Mouse (Mus musculus) lung, embryonic 16.5 days (tissue): ENCODE measurements around the gene Rsph3b. TPM values are rescaled to one million over a fixed set of nuclear protein-coding genes. Genes with fewer than 3 reads are reported as not detected.
A peak's percentile ranks its signal among the peaks of the same experiment; 100 is the strongest.

Source experiments
- ATAC-seq: fragments of 200-750 bp; cut with Nextera tagmentation; 2 replicates; pipeline ENCODE4 v1.8.0; 2017; ENCODE audit warnings: low read depth, mild to moderate bottlenecking, moderate library complexity
- H3K27ac ChIP-seq: fragments of 300-500 bp; sonication (generic); 2 replicates; pipeline ENCODE4 v1.5.1; 2014; ENCODE audit warnings: mild to moderate bottlenecking, control low read depth, low read length
- H3K27me3 ChIP-seq: fragments of 300-500 bp; sonication (generic); 2 replicates; pipeline ENCODE4 v1.6.1; 2014; ENCODE audit warnings: low read depth, low read length, mixed read lengths; ENCODE audit not compliant: control insufficient read depth, insufficient read depth
- H3K36me3 ChIP-seq: fragments of 300-500 bp; sonication (generic); 2 replicates; pipeline ENCODE4 v1.6.1; 2014; ENCODE audit warnings: low read length; ENCODE audit not compliant: control insufficient read depth, insufficient read depth
- H3K4me1 ChIP-seq: fragments of 300-500 bp; sonication (generic); replicated peaks from 2 replicates; pipeline ENCODE4 v1.6.1; 2014; ENCODE audit warnings: low read length, mixed read lengths; ENCODE audit not compliant: control insufficient read depth, insufficient read depth
- H3K4me2 ChIP-seq: fragments of 300-500 bp; sonication (generic); 2 replicates; pipeline ENCODE4 v1.6.1; 2014; ENCODE audit warnings: low read depth, low read length, control low read depth
- H3K4me3 ChIP-seq: fragments of 300-500 bp; sonication (generic); 2 replicates; pipeline ENCODE4 v1.5.1; 2014; ENCODE audit warnings: mild to moderate bottlenecking, low read length, control low read depth
- H3K9ac ChIP-seq: fragments of 300-500 bp; sonication (generic); 2 replicates; pipeline ENCODE4 v1.6.1; 2014; ENCODE audit warnings: low read length, control low read depth
- H3K9me3 ChIP-seq: fragments of 300-500 bp; sonication (generic); 2 replicates; pipeline ENCODE4 v1.6.1; 2016; ENCODE audit warnings: low read length; ENCODE audit not compliant: control insufficient read depth
- WGBS: fragments of 180-500 bp; shearing (Covaris S2); extraction: QIAGEN DNeasy Blood & Tissue Kit; methylation state at CpG from one replicate; pipeline ENCODE4 v1.1.7; 2014; 5-methylcytosine and 5-hydroxymethylcytosine counted together
- polyA plus RNA-seq: library from polyadenylated mRNA; unstranded; fragments of >200 nt; fragmentation: Nextera tagmentation; extraction: Ambion mirVana; gene quantifications from 2 replicates; pipeline ENCODE4 v1.2.1, GENCODE M21; 2015

Rsph3b gene
- polyA plus RNA-seq, 1 experiment from 2014 or later: 48.9 TPM

DNA sequence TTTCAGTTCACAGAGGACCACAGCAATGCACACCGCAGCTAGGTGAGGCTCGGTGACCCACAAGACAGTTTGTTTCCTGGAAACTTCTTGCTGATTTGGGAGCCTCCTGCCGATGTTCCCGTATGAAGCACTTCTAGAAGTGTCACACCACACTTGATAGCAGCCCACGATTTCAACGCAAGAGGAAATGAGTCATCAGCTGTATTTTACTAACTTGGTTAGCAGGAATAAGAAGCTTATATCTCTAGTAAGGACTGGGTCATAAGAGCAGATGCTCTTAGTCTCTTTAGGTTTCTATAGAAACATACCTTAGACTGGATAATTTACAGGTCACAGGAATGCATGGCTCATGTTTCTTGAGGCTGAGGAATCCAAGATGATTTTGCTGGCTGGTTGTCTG lies 67.2 kb downstream of the Rsph3b start:
- H3K36me3 ChIP-seq: no peaks in the 10 kb centered on the region
- H3K27ac ChIP-seq: no peak overlapping the region
- H3K9me3 ChIP-seq: no peaks in the 10 kb centered on the region
- no peak overlapping the region for H3K4me3 ChIP-seq
- no peak overlapping the region for H3K9ac ChIP-seq
- ATAC-seq: no peak
- no peak overlapping the region for H3K4me2 ChIP-seq
- 74% methylated on average over 6 of the region's 6 CpGs for WGBS
- H3K4me1 ChIP-seq: no peaks in the 10 kb centered on the region
- no peaks in the 10 kb centered on the region for H3K27me3 ChIP-seq

- no peak overlapping the region for H3K27ac ChIP-seq
- ATAC-seq: no peak
- H3K36me3 ChIP-seq: no peaks in the 10 kb centered on the region
- WGBS: 80% methylated on average over 2 of the region's 2 CpGs
- H3K9ac ChIP-seq: no peak overlapping the region
- H3K27me3 ChIP-seq: no peaks in the 10 kb centered on the region
- H3K9me3 ChIP-seq: no peaks in the 10 kb centered on the region; the same call in 1 of the 2 replicates
- H3K4me1 ChIP-seq: peaks cover 14% of the 10 kb centered on the region
- H3K4me2 ChIP-seq: no peak overlapping the region
- H3K4me3 ChIP-seq: no peak overlapping the region
Measured at GRCm38 (mm10) chr17:6871421-6871820, 77.1 kb downstream of the Rsph3b start.

DNA sequence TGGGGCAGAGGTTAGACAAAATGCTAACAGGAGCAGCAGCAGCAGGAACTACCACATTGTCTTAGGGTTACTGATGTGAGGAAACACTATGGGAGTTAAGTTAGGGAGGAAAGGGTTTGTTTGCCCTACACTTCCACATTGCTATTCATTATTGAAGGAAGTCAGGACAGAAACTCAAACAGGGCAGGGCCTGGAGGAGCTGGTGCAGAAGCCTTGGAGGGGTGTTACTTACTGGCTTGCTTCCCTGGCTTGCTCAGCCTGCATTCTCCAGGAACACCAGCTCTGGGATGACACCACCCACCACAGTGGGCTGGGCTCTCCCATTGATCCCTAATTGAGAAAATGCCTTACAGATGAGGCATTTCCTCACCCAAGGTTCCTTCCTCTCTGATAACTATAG lies 79.7 kb downstream of the Rsph3b start:
- Histone ChIP-seq H3K27me3 (no peaks in the 10 kb centered on the region), H3K9ac (no peak overlapping the region), H3K4me2 (no peak overlapping the region), H3K9me3 (no peaks in the 10 kb centered on the region; the same call in 1 of the 2 replicates), H3K36me3 (no peaks in the 10 kb centered on the region), H3K4me1 (peaks cover 24% of the 10 kb centered on the region), H3K27ac (peak overlapping the region; percentile 53; the same call in 1 of the 2 replicates), H3K4me3 (no peak overlapping the region)
- ATAC-seq: peak; percentile 79; the same call in 1 of the 2 replicates

- H3K4me2 ChIP-seq: no peak overlapping the region
- no peaks in the 10 kb centered on the region for H3K9me3 ChIP-seq
- H3K4me1 ChIP-seq: peaks cover 24% of the 10 kb centered on the region
- H3K36me3 ChIP-seq: no peaks in the 10 kb centered on the region
- peak overlapping the region; percentile 18; the same call in 1 of the 2 replicates for H3K27ac ChIP-seq
- H3K27me3 ChIP-seq: no peaks in the 10 kb centered on the region
- no peak for ATAC-seq
- no peak overlapping the region for H3K4me3 ChIP-seq
- 18% methylated on average over 7 of the region's 7 CpGs for WGBS
- no peak overlapping the region for H3K9ac ChIP-seq
Measured at GRCm38 (mm10) chr17:6867740-6868139, 80.7 kb downstream of the Rsph3b start.

DNA sequence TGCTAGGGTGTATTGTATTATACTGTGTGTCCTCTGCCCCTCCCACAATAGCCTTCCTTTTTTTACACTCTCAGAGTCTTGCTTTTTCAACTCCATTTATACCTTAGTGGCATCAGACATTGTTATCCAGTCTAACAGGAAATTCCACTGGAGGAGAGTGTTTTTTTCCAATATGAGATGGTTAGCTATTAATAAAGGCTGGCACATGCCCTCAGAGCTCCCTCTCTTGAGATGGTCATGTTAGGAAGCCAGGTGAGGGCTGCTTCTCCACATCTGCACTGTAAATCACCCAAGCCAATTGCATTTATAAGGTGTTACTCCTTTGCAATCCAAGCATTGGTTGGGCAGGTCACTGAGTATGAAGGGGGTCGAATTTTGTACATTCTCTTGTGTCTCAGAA lies 81.9 kb downstream of the Rsph3b start:
- Histone ChIP-seq H3K4me3 (no peak overlapping the region), H3K36me3 (no peaks in the 10 kb centered on the region), H3K9me3 (no peaks in the 10 kb centered on the region), H3K9ac (no peak overlapping the region), H3K27me3 (no peaks in the 10 kb centered on the region), H3K27ac (peak overlapping the region; percentile 8), H3K4me2 (no peak overlapping the region), H3K4me1 (peaks cover 31% of the 10 kb centered on the region)
- ATAC-seq: no peak
- WGBS: 44% methylated on average over 1 of the region's 1 CpGs

DNA sequence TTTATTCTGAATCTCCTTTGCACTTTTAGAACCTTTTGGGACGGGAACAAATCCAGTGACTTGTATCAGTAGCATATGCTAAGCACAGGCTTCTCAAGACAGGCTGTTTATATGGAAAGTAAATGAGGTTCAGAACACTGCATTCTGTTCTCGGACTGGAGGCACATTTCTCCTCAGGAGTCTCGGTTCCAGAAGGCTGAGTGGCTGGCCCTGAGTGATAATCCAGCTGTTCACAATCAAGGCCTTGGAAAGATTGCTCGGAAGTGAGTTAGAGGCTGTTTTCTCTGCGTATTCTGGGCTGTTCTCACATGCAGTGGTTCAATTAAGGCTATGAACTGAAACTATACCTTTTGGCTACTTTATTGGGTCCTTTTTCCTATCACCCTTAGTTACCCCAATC lies 82.9 kb downstream of the Rsph3b start:
- 60% methylated on average over 5 of the region's 5 CpGs for WGBS
- H3K27me3 ChIP-seq: no peaks in the 10 kb centered on the region
- H3K4me2 ChIP-seq: no peak overlapping the region
- H3K4me3 ChIP-seq: no peak overlapping the region
- no peaks in the 10 kb centered on the region for H3K9me3 ChIP-seq
- ATAC-seq: no peak
- H3K4me1 ChIP-seq: peaks cover 41% of the 10 kb centered on the region
- no peak overlapping the region for H3K27ac ChIP-seq
- H3K36me3 ChIP-seq: no peaks in the 10 kb centered on the region
- H3K9ac ChIP-seq: no peak overlapping the region

DNA sequence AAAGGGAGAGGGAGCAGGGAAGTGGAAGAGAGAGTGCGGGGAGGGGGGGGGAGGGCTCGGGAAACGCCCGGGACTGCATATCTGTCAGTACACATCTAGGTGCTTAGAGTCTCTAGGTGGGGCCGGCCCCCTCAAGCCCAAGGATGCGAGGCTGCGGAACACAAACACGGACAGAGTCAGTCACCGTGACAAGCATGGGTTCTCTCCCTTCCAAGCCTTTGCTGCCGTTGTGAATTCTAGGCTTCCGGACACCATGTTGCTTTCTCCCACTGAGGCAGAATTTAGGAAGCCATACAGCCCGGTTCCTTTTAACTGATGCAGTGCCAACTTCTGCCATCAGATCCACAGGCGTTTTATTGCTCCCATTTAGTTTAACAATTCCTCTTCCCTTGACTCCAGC lies 83.6 kb downstream of the Rsph3b start:
- Histone ChIP-seq H3K9me3 (no peaks in the 10 kb centered on the region), H3K27ac (no peak overlapping the region), H3K4me3 (no peak overlapping the region), H3K27me3 (no peaks in the 10 kb centered on the region), H3K4me2 (no peak overlapping the region), H3K4me1 (peaks cover 48% of the 10 kb centered on the region), H3K36me3 (no peaks in the 10 kb centered on the region), H3K9ac (no peak overlapping the region)
- no peak for ATAC-seq
- 34% methylated on average over 13 of the region's 13 CpGs for WGBS

- Histone ChIP-seq H3K4me1 (peaks cover 46% of the 10 kb centered on the region), H3K4me3 (no peak overlapping the region), H3K27me3 (no peaks in the 10 kb centered on the region), H3K4me2 (no peak overlapping the region), H3K9ac (no peak overlapping the region), H3K9me3 (no peaks in the 10 kb centered on the region), H3K36me3 (no peaks in the 10 kb centered on the region), H3K27ac (no peak overlapping the region)
- no peak for ATAC-seq
- WGBS: 52% methylated on average over 6 of the region's 6 CpGs
Measured at GRCm38 (mm10) chr17:6863521-6863920, 85.0 kb downstream of the Rsph3b start.

DNA sequence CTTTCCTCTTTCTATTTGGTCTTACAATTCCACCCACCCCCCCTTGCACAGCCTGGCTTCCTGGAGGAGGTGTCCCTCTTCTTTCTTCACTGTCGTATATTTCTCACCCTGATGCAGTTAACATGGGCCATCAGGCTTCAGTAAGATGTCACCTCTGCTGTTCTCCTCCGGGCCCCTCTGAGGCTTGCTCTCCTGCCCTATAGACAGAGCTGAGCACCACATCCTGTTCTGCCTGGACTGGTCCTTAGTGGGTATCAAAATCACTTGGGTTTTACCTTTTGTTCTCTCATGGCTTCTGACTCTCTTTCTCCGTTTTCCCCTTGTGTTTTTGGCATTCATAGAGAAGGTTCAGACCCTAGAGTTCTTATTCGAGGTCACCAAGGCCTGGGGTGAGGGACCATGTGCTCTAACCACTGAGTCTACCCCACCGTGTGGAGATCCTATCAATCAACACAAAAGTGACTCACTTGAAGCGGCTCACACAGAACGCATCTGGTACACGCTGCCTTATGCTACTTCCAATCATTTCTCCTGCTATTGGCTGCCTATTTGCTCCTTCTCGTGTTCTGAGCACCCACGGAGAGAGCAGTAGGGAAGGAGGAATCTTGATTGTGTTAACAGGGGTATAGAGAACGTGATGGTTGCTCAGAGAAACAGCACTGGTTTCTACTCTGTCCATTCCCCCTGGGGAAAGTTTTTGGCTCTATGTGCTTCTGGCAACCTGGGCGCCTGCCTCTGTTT lies 86.3 kb downstream of the Rsph3b start:
- H3K27me3 ChIP-seq: no peaks in the 10 kb centered on the region
- H3K9ac ChIP-seq: no peak overlapping the region; the same call in 1 of the 2 replicates
- peak overlapping the region; percentile 47 for H3K4me2 ChIP-seq
- H3K36me3 ChIP-seq: no peaks in the 10 kb centered on the region
- peak overlapping the region; percentile 22; the same call in 1 of the 2 replicates for H3K4me3 ChIP-seq
- WGBS: 62% methylated on average over 12 of the region's 12 CpGs
- H3K27ac ChIP-seq: no peak overlapping the region
- peaks cover 44% of the 10 kb centered on the region for H3K4me1 ChIP-seq
- ATAC-seq: no peak
- H3K9me3 ChIP-seq: no peaks in the 10 kb centered on the region
